Mouse (Mus musculus): ENCODE measurements around the gene Akp3. TPM values are rescaled to one million over a fixed set of nuclear protein-coding genes. Genes with fewer than 3 reads are reported as not detected.

Gene Akp3
- total RNA-seq (2021) = not detected
- long read RNA-seq, experiment 1 = 0 reads
- long read RNA-seq, experiment 2 = 0 reads

DNA sequence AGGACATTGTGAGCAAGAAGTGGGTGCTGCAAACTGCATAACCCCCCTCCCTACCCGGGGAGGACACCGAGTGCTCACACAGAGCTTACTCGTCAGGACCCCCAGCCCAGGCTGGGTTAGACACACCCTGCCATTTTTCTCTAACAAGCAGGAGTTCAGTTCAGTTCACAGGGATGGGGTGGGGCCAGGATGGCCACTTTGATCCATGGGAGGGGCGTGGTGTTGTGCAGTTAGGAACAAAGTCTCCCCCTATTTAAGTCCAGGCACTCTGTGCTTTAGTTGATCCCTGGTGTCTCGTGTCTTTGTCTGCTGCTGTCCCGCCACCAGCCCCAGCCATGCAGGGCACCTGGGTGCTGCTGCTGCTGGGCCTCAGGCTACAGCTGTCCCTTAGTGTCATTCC, at the start of gene Akp3:
Akp3 (plus strand) TSS at position 301 of the 400 bp plus-strand sequence.
- intact Hi-C loops (cut with DNase I) = no loop called here

GRCm38 (mm10) chr1:87086196-87086595, 38.6 kb upstream of the Akp3 start:
- Histone ChIP-seq H3K27ac (no peak overlapping the region), H3K4me3 (no peak overlapping the region)
- no peak for DNase-seq (ENCODE audit: extremely low spot score in 1 of 2, low spot score in 2 of 2)
- intact Hi-C loops (cut with DNase I) = no loop called here
- TF ChIP-seq CTCF (IDR thresholded peaks at IDR 0.05) = no peak

More for the DNA sequence above, at the start of gene Akp3:
- no peak for DNase-seq (ENCODE audit: extremely low spot score in 1 of 2, low spot score in 2 of 2)
- no peak for TF ChIP-seq CTCF (IDR thresholded peaks at IDR 0.05)
- no peak within 1 kb of the TSS for H3K4me3 ChIP-seq
- H3K27ac ChIP-seq = no peak within 1 kb of the TSS

GRCm38 (mm10) chr1:87086964-87087363, 37.8 kb upstream of the Akp3 start:
- no peak for DNase-seq (ENCODE audit: extremely low spot score in 1 of 2, low spot score in 2 of 2)
- no peak; the same call in 1 of the 2 replicates for TF ChIP-seq CTCF (IDR thresholded peaks at IDR 0.05)
- H3K4me3 ChIP-seq = no peak overlapping the region
- intact Hi-C loops (cut with DNase I) = no loop called here
- H3K27ac ChIP-seq = no peak overlapping the region

GRCm38 (mm10) chr1:87089251-87089650, 35.5 kb upstream of the Akp3 start:
- intact Hi-C loops (cut with DNase I) = no loop called here
- TF ChIP-seq CTCF (IDR thresholded peaks at IDR 0.05) = no peak
- no peak for DNase-seq (ENCODE audit: extremely low spot score in 1 of 2, low spot score in 2 of 2)
- no peak overlapping the region for H3K4me3 ChIP-seq
- H3K27ac ChIP-seq = no peak overlapping the region

- Histone ChIP-seq H3K4me3 (no peak within 1 kb of the TSS), H3K27ac (no peak within 1 kb of the TSS)
- intact Hi-C loops (cut with DNase I) = no loop called here
- no peak for TF ChIP-seq CTCF (IDR thresholded peaks at IDR 0.05)
- no peak for DNase-seq (ENCODE audit: extremely low spot score in 1 of 2, low spot score in 2 of 2)
These were observed 34.9 kb upstream of the Akp3 start, which contains the start of gene Alppl2 for GRCm38 (mm10) chr1:87089828-87090227. Gene Alppl2 (minus strand): TSS chr1:87089928.

GRCm38 (mm10) chr1:87095642-87096041, 29.1 kb upstream of the Akp3 start:
- no peak overlapping the region for H3K4me3 ChIP-seq
- intact Hi-C loops (cut with DNase I) = no loop called here
- TF ChIP-seq CTCF (IDR thresholded peaks at IDR 0.05) = no peak
- no peak overlapping the region for H3K27ac ChIP-seq
- DNase-seq (ENCODE audit: extremely low spot score in 1 of 2, low spot score in 2 of 2) = no peak

DNA sequence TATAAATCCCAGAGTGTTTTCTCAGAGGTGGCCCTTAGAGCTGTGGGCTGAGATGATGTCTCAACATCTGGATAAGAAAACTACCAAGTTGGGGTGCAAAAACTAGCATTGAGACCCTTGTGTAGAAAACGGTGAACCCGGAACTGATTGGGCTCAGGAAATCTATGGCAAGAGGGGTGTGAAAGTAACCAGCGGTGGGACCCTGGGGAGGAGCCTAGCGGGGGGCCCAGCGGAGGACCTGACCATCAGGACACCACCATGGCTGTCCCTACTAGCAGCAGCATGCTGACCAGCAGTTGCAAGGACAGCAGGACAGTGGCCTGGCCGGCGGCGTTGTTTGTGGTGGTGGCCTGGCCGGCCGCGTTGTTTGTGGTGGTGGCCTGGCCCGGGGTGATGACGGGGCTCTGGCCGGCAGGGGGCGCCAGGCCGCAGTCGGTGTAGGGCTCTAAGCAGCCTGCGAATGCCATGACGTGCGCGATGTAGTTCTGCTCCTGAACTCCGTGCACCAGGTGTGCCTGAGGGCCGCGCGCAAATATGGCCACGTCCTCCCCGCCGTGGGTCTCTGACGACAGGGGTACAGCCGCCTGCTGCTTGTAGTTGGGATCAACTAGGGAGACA, 26.3 kb upstream of the Akp3 start:
- Histone ChIP-seq H3K27ac (no peak overlapping the region), H3K4me3 (no peak overlapping the region)
- DNase-seq (ENCODE audit: extremely low spot score in 1 of 2, low spot score in 2 of 2) = peak; percentile 18 to 49
- TF ChIP-seq CTCF (IDR thresholded peaks at IDR 0.05) = peak; percentile 71
- intact Hi-C loops (cut with DNase I) = loop anchor here (1.0 kb wide), 1 partner anchor 87 kb away; no protein-coding TSS in a partner anchor

DNA sequence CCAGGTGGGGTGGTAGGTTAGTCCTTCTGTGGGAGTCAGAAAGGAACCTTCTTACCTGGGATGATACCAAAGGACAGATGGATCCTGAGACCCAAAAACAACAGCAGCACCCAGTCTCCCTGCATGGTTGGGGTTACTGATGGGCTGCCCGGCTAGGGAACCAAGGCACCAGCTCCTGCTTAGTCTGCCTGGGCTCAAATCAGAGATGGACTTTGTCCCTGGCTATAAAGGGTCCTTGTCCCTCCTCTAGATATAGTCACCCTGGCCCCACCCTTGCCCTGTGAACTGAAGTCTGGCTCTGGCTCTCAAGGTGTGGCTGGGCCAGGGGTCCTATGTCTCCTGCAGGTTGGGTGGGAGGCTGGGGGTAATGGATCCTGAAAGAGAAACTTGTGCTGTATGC, 23.4 kb upstream of the Akp3 start, which contains the start of gene Alpi:
Alpi (minus strand) TSS at position 196 of the 400 bp plus-strand sequence.
- Histone ChIP-seq H3K4me3 (no peak within 1 kb of the TSS), H3K27ac (no peak within 1 kb of the TSS)
- DNase-seq (ENCODE audit: extremely low spot score in 1 of 2, low spot score in 2 of 2) = no peak
- TF ChIP-seq CTCF (IDR thresholded peaks at IDR 0.05) = no peak
- intact Hi-C loops (cut with DNase I) = no loop called here

- intact Hi-C loops (cut with DNase I) = no loop called here
- DNase-seq (ENCODE audit: extremely low spot score in 1 of 2, low spot score in 2 of 2) = no peak
- Histone ChIP-seq H3K27ac (no peak overlapping the region), H3K4me3 (no peak overlapping the region)
- no peak for TF ChIP-seq CTCF (IDR thresholded peaks at IDR 0.05)
These were observed 22.7 kb upstream of the Akp3 start for GRCm38 (mm10) chr1:87102114-87102513.

DNA sequence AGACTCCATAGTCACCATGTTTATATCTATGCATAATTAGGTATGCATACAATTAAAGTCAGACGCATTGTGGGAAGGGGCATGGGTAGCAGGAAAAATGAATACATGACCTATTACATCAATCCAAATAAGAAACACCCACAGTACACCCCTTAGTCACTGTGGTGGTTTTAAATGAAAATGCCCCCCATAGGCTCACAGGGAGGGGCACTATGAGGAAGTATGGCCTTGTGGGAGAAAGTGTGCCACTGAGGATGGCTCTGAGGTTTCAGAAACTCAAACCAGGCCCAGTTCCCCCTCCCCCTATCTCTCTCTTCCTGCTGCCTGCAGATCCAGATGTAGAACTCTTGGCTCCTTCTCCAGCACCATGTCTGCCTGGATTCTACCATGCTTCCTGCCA, 20.8 kb upstream of the Akp3 start:
- no peak for DNase-seq (ENCODE audit: extremely low spot score in 1 of 2, low spot score in 2 of 2)
- TF ChIP-seq CTCF (IDR thresholded peaks at IDR 0.05) = no peak
- Histone ChIP-seq H3K4me3 (no peak overlapping the region), H3K27ac (no peak overlapping the region)
- intact Hi-C loops (cut with DNase I) = no loop called here

GRCm38 (mm10) chr1:87106536-87106935, 18.2 kb upstream of the Akp3 start:
- H3K4me3 ChIP-seq = no peak overlapping the region
- TF ChIP-seq CTCF (IDR thresholded peaks at IDR 0.05) = no peak

DNA sequence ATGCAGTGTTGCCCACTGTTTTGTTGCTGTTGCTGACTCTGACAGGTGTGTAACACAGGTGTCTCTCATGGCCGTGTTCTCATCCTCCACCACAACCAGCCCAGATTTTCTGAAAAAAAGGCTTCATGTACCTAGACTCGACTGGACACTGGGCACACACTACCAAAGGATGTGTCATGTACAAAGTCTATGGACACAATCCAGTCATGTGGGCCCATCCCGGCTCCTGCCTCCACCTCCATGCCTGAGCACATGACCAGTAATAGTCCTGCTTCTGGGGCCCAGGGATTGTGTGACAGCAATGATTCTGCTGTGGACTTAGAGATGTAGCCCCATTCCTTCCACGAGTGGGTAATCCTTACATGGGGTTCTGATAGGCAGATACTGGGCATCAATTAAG, 16.2 kb upstream of the Akp3 start:
- no peak for TF ChIP-seq CTCF (IDR thresholded peaks at IDR 0.05)

More at GRCm38 (mm10) chr1:87106536-87106935, 18.2 kb upstream of the Akp3 start:
- no peak overlapping the region for H3K27ac ChIP-seq
- intact Hi-C loops (cut with DNase I) = no loop called here
- no peak for DNase-seq (ENCODE audit: extremely low spot score in 1 of 2, low spot score in 2 of 2)

More for the DNA sequence above, 16.2 kb upstream of the Akp3 start:
- no peak overlapping the region for H3K27ac ChIP-seq
- intact Hi-C loops (cut with DNase I) = no loop called here
- no peak for DNase-seq (ENCODE audit: extremely low spot score in 1 of 2, low spot score in 2 of 2)
- no peak overlapping the region for H3K4me3 ChIP-seq
